Mouse (Mus musculus): ENCODE measurements around the gene Atcay.
"Not testable (repeated sequence)": the region's sequence is repeated elsewhere in the genome, so short reads cannot be mapped to it uniquely, and the experiment has no call there.

Atcay gene

GRCm38 (mm10) chr10:81180946-81181345 is 49.7 kb downstream of the Atcay start:
- no peak for DNase-seq (ENCODE audit: low read depth, low spot score)

GRCm38 (mm10) chr10:81179451-81180342 is 50.9 kb downstream of the Atcay start:
- DNase-seq (ENCODE audit: low read depth, low spot score) = no peak

DNA sequence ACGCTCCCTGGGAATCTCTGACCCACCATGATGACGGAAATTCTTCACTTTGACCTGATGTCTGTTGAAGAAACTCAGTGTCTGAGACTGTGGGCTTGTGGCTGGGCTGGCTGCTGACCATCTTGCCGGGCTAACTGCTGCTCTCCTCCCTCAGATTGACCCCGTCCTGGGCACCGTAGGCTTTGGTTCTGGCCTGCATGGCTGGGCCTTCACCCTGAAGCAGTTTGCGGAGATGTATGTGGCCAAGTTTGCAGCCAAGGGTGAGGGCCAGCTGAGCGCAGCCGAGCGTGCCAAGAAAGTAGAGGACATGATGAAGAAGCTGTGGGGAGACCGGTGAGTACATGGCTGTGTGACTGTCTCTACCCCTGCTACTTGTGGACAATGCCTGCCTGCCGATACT is 51.7 kb downstream of the Atcay start:
- no peak for DNase-seq (ENCODE audit: low read depth, low spot score)

DNA sequence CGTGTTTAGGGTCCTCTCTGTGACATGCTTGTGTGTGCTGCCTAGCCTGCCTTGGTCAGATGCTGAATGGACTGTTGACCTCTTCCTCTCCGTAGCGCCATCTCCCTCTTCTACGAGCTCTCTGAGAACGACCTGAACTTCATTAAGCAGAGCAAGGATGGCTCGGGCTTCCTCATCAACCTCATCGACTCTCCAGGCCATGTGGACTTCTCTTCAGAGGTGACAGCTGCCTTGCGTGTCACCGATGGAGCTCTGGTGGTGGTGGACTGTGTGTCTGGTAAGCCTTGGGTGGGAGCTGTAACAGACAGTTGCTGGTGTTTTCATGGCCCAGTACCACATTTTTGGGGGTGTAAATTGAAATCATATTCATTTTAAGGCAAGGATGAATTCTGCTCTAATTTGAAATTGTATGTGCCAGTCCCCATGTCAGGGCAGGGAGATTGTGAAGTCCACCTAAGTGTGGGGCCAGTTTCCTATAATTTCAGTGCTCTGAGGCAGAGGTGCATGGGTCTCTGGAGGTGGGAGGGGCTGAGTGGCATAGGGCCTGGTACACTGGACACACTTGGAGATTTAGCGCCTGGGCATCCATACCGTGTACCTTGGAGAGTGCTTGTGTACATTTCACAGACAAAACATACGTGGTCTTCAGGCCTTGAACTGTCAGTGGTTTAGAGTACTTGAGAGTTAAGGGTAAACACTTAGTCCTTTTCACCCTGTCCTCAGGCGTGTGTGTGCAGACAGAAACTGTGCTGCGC is 52.5 kb downstream of the Atcay start:
- DNase-seq (ENCODE audit: low read depth, low spot score) = no peak

DNA sequence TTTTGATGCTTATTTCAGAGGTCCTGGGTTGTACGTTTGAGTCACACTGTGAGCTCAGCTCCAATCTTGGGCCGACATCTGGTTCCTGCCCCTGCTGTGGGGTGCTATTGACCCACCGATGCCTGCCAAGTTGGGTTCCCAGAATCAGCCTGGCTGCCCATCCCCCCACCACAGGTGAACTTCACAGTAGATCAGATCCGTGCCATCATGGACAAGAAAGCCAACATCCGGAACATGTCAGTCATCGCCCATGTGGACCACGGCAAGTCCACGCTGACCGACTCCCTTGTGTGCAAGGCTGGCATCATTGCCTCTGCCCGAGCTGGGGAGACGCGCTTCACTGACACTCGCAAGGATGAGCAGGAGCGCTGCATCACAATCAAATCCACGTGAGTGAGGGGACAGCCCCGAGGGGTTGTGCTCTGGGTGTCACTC is 53.1 kb downstream of the Atcay start:
- no peak for DNase-seq (ENCODE audit: low read depth, low spot score)

DNA sequence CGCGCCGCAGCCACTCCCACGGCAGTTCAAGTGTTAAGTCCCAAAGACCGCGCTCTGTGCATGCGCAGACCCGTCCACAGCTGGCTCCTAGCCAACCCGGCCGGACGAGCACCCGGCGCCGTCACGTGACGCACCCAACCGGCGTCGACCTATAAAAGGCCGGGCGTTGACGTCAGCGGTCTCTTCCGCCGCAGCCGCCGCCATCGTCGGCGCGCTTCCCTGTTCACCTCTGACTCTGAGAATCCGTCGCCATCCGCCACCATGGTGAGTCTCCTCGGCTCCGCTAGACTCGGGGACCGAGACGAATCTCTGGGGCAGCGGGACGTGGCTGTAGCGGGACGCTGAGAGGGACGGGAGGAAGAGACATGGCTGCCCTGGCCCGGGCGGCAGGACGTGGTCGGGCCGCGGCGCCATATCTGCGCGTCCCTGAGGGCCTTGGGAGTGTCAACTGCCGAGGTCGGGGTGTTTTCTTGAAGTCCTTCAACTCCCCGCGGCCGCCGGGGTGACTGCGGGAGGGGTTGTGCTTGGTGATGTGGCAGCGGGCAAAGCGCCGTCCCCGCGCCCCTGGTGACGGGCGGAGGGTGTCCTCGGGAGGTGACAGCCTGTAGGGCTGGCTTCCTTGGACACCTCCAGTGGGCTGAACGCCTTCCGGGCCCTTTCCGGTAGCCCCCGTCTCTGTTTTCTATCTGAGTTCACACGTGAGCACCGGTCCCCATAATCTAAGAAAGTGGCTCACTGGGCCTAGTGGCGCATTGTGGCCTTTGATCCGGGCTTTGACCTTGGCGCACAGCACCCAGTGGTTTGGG is 54.0 kb downstream of the Atcay start, which contains the start of gene Eef2:
Gene Eef2 (plus strand): TSS at position 166 of the 806 bp plus-strand sequence.
- peak; percentile 99 for DNase-seq (ENCODE audit: low read depth, low spot score)

DNA sequence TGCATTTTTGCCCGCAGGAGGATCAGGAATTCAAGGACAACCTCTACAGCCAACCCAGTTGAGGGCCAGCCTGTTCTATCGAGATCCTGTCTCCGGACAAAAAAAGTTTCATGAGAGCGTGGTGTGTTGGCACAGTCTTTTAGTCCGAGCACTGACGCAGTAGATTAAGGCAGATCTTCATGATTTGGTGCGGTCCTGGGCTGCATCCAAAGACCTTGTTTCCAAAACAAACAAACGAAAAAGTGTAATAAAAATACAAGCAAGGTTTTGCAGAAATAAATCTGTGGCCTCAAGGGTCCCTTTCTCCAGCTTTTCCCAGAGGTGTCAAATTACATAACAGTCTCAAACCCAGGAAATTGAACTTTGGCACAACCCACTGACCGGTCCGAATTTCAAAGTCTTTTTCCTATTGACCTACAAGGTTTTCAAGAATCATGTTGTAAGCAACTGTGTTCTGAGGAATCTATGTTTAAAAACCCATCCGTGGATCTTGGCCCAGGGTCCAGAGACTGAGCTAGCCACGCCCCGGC is 54.6 kb downstream of the Atcay start:
- no peak for DNase-seq (ENCODE audit: low read depth, low spot score)

- not testable (repeated sequence) for DNase-seq (ENCODE audit: low read depth, low spot score)
These were observed 55.3 kb downstream of the Atcay start for GRCm38 (mm10) chr10:81175345-81175701.

GRCm38 (mm10) chr10:81174617-81175344 is 55.9 kb downstream of the Atcay start:
- peak; percentile 94 for DNase-seq (ENCODE audit: low read depth, low spot score)

DNA sequence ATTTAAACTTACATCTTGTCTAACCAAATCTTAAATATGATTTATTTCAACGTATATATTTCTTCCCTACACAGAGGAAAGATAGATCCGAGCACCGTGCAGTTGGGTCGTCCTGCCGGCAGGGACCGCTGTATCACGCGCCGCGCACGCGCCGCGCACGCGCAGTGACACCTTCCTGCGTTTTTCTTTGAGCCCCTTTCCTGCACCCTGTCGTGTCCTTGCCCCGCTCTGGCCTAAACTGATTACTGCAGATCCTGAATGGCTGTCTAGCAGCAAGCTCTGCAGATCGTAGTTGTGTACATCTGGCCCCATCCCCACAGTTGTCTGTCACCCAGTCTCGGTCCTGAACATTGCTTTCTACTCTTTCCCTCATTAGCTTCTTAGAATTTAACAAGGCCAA is 57.5 kb downstream of the Atcay start:
- DNase-seq (ENCODE audit: low read depth, low spot score) = peak; percentile 92

DNA sequence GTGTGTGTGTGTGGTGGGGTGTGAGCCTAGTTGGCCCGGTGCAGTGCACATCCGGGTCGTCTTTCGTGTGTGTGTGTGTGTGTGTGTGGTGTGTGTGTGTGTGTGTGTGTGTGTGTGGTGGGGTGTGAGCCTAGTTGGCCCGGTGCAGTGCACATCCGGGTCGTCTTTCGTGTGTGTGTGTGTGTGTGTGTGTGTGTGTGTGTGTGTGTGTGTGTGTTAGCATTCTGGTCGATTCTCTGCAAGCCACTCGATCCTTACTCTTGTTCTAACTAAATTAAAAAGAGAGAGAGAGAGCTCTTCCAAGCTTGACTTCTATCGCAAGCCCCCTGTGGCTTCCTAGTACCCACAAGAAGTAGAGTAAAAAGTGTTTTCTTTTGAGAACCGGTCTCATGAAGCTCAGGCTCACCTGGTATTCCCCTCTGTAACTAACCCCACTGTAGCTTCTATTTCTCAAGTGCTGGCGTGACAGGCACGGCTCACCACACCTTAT is 61.2 kb downstream of the Atcay start:
- not testable (repeated sequence) for DNase-seq (ENCODE audit: low read depth, low spot score)

DNA sequence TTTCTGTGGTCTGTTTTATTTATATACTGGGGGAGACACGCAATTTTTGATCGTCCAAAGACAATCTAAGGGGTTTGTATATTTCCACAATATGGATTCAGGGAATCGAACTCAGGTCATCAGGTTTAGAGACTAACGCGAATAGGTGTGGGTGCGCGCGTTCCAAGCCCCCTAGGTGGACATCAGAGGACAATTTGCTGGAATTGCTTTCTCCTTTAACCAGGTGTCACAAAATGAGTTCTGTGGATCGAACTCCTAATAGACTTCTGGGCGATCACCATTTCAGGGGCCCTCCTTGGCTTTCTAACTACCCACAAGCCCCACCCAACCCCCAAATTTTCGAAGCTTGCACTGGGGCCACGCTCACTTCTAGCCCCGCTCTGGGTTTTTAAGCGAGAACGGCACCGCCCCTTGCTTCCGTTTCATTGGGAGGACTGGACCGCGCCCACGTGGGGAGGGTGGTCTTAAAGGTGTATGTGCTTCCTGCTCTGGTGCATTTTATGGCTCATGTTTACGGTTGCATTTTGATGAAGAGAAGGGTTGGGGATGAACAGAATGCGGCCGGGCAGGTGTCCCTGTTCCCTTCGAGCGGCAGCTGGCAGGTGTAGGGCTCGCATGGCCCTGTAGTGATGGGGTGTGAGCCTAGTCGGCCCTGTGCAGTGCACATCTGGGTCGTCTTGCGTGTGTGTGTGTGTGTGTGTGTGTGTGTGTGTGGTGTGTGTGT is 62.0 kb downstream of the Atcay start:
- DNase-seq (ENCODE audit: low read depth, low spot score) = peak; percentile 73

GRCm38 (mm10) chr10:81168087-81168431 is 62.6 kb downstream of the Atcay start:
- no peak for DNase-seq (ENCODE audit: low read depth, low spot score)

- peak; percentile 99 for DNase-seq (ENCODE audit: low read depth, low spot score)
These were observed 63.2 kb downstream of the Atcay start, which contains the start of gene Pias4 for GRCm38 (mm10) chr10:81167200-81168086. TSS of gene Pias4 (minus strand) at chr10:81167923.

GRCm38 (mm10) chr10:81165118-81165517 is 65.5 kb downstream of the Atcay start:
- no peak for DNase-seq (ENCODE audit: low read depth, low spot score)

DNA sequence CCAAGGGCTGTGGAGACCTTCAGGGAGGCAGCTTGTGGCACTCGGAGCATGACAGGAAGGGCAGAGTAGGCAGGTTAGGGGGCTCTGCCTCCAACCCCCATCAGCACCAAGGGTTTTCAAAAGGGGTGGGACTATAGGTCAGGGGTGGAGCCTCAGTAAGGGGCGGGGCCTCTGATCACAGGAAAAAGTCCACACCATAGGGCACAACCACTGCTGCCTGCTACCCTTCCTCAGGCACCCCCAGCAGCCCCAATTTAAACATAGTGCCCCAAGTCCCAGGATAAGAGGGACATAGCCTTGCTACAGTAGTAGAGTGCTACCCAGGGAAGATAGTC is 68.3 kb downstream of the Atcay start:
- no peak for DNase-seq (ENCODE audit: low read depth, low spot score)

DNA sequence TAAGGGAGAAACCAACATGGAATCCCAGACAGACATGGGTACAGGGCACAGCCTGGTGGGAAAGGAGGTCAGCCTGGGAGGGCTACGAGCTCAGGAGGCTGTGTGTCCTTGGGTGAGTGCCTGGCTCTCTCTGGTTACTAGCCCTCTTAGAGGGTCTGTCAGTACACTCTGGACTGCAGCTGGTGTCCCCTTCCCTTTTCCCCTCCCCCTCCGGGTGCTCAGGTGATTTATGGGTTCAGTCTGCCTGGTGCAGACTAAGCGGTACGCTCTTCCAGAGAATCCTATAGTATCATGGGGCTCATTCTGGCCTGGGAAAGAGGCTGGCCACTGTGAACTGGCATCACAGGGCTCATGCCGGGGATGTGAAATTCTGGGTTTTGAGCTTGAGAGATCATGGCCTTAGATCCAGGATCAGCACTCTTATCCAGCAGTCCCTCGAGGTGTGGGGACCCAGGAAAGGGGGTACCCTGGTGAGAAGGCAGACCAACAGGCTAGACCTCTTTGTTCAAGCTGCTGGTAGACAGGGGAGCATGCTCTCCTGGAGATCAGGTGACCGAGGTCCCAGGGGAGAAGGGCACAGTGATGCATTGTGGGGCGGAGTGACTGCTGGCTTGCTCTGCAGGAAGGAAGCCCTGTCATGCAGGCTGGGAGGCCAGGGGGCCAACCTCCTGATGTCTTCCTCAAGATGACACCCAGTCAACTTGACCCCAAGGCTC is 68.9 kb downstream of the Atcay start:
- peak; percentile 73 for DNase-seq (ENCODE audit: low read depth, low spot score)

- no peak for DNase-seq (ENCODE audit: low read depth, low spot score)
These were observed 75.9 kb downstream of the Atcay start for GRCm38 (mm10) chr10:81154736-81155135.
